Mouse (Mus musculus) mouse trophoblast stem cell (cell line): ENCODE data around the gene Gfra1.

Source experiments
- in situ Hi-C, 2 experiments: fragments of 300-500 bp; cut with MseI, MboI; formaldehyde crosslinking; loops; 2 replicates in 1 of 2; 3 replicates in 1 of 2; pipeline ENCODE4 v1.15.1; 2025

Gfra1 gene

DNA sequence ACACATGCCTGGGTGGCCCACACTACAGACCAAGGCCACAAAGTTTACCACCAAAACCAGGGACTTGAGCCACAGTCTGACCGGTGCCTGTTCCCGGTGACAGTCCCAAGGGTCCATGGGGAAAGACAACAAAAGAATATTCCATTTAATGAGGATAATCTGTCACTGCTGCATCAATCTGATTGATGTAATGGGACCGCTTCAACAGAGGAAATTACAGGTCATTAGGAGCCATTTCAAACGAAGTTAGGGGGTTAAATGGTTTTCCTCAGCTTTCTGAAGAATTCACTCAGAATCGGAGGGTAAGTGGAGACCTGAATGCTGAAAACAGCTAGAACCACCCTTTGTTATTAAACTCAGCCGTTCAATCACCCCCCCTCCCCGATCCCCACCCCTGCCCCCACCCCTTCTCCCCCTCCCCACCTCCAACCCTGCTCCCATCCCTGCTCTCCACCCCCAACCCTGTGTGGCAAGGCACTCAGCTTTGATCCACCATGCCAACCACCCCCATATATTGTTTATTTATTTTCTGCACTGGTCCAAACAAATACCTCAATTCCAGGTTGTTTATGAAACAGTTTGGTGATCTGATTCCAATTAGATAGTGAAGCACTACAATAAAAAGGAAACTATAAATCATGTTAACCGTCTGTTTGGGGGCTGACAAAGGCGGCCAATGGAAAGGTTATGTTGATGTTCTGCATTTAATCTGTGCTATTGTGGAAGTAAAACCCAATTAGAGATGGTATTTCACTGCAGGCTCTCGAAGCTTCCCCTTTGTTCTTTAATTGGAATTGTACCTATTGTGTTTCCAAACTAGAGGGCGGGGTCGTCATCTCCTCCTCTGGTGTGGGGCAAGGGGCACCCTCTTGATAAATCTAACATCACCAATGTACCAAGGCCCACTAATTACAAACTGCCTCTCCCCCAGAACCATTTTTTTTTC is 119.9 kb downstream of the Gfra1 start:
- in situ Hi-C loops = no loop called here

DNA sequence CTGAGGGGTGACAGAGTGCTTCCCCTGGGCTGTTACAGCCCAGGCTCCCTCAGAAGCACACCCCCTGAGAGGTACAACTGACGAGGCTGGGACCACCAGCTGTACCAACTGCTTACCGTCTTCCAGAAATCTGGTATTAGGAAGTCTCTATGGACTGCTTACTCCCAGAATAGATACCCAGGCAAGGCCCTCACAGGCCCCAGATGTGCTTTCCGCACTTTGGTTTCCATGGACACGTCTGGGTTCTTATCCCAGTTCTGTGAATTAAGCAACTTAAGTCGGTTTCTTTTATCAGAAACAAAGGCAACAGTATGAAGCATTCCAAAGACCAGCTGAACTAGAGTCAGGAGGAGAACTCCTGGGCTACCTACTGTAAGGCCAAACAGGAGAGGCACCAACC is 126.4 kb downstream of the Gfra1 start:
- in situ Hi-C loops = no loop called here

DNA sequence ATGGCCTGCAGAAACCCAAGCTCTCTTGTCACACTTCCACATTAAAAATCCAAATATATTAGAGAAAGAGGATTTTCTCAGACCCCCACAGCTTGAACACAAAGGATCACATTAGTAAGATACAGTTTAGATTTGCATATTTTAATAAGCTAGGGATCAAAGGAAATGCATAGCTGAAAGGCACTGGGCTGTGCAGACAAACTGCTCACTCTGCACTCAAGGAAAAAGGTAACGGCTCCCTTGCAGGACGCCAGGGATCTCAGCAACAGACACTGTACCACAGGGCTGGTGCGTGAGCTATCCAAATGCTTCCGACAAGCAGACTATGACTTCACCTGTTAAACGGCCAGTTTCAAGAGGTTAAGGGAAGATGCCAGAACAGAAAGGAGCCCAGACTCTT is 127.7 kb downstream of the Gfra1 start:
- in situ Hi-C loops = no loop called here

DNA sequence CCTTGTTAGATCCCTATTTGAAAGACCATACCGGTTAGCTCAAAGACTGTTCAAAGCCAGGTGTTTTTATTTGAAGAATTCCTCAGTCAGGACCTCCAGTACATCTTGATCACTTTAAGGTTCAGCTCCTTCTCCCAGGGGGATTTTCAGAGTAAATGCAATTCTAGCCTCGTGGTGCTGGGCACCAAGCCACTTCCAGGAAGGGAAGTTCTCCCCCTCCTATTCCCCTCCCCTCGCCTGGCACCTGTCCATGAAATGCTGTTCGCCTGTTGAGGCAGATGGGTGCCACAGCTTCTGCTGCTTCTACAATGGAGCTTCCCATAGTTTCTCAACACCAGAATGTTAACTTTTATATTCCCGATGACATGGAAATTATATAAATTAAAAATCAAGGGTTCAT is 139.2 kb downstream of the Gfra1 start:
- in situ Hi-C loops = no loop called here

DNA sequence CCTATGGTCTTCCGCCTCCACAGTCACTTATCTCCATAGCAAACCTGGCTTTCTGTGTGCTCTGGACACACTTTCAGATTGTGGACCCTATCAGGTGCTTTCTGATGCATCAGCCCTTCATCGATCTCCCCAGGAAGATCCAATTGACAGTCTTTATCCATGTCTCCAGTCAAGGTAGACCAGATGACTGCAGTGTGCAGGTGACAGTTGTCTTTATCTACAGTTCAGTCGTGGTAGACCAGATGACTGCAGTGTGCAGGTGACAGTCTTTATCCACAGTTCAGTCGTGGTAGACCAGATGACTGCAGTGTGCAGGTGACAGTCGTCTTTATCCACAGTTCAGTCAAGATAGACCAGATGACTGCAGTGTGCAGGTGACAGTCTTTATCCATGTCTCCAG is 140.0 kb downstream of the Gfra1 start:
- in situ Hi-C loops = no loop called here

DNA sequence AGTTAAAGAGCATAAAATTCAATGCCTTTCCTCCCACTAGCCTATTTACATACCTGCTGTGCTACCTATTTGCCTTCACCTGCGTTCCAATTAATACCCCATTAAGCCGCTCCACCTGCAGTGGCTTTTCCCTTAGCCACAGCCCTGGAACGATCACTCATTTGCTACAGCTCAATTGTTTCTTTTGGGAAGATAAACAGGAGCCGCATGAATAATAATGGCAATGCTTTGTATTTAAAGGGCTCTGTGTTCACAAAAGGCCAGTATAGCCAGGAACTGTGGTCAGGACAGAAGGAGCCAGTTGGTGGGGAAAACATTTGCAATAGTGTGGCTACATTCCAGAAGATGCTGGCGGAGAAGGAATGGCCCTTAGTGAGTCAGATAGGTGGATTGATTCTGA is 141.1 kb downstream of the Gfra1 start:
- in situ Hi-C loops = no loop called here

DNA sequence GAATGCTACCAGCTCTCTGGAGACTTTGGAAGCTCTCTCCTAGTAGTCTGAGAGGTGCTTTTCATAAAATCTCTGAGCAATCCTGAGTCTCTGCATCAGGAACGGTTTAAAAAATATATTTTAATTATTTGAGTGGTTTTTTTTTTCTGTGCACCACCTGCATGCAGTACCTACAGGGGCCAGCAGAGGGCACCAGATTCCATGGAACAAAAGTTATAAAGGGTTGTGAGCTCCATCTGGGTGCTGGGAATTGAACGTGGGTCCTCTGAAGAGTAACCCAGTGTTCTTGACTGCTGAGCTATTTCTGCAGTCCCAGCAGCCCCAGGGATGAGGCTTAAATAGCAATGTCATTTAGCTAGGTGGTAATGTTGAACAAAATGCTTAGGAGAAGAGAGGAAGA is 141.9 kb downstream of the Gfra1 start:
- in situ Hi-C loops = no loop called here

DNA sequence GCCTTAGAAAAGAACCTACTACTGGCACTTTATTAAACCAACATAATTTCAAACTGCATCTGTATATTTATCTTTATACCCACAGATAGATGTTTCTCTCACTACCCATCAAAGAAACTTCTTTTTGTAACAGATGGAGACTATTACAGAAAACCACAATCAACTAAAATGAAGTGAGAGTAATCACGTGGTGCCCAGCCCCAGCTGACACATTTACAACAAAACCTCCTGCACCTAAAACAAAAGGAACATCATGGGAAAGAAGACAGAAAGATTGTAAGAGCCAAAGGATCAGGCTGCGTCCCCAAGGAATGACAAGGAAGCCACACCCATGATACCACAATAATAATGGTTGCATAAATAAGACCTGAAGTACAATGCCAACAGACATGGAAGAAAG is 143.2 kb downstream of the Gfra1 start:
- in situ Hi-C loops = no loop called here

DNA sequence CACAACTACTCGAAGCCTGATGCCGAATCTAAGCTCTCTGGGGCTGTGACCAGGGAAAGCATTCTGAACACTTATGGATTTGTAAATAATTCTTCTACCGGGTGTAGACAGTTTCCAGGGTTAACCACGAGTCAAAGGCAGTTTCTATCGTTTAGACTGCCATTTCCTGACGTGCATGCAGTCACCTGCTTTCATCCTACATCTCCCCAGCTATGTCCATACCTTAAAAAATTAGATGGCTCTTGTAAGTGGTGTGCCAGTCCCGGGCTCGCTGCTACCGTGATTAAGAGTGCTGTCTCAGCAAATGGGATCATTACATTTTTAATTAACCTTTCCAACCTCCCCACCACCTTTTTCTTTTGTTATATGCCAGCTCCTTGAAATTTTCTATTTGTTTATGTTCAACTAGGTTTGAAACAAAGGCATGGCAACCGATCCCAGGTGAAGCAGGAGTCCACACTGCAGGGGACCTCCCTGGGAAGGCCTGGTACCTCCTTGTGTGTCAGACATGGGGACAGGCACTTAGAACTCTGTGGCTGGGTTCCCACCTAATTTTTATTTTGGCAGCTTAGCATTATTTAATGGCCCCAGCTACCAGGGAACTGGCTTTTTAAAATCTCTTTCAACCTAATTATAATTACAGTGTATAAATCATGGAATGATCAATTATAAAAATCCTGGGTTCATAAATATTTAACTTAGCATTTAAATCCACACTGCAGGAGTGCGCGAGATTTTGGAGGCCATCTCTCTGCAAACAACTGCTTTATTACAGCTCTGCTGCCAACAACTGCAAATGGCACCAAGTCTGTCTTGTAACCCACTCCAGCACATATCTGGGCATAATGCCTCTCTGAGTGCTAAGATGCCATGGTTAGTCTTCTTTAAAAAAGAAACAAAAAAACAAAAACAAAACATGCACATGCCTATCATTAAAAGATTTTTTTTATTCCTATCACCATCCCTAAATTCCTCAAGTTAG is 145.1 kb downstream of the Gfra1 start:
- in situ Hi-C loops = no loop called here

DNA sequence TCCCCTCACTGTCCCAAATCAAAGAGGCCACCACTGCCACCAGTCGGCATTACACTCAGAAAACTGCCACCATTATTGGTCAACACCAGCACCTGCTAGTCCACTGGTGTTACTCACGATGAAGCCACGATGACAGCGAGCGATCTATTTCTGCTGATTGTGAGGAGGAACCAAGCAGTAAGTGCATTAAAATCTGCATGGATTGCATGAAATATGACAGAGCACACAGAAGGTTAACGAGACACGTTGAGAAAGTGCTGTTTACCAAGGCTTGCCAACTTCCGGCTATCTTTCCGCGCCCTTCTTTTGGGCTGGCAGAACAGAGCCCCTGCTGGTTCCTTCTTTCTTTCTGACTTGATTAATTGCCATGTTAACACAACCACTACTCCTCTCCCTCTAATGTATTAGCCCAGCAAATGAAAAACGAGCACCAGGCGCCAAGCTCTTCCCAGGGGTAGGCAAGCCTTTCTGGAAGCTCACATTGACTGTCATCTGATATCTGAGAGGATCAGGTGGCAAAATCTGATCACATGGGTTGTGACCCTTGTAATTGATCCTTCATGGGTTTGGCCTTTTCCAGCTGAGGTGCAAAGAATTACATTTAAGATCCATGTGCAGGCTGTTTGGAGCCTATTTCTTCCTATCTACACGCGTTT is 146.0 kb downstream of the Gfra1 start:
- in situ Hi-C loops = no loop called here

DNA sequence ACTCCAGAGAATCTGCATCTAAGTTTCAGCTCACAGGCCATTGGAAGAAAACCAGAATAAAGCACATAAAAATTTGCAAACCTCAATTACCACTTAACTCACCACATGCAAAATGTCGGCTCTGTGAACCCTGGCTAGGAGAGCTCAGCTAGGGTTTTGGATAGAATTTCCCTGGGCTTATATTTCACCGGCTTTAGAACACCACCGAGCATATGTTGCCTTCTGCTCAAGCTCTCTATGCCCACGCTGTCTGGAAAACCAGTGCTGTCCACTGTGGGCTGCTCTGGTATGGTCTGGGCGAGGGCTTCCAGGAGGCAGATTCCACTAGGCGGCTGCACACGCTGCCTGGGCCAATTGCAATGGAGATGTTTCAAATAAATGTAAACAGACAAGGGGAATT is 154.6 kb downstream of the Gfra1 start:
- in situ Hi-C loops = no loop called here

DNA sequence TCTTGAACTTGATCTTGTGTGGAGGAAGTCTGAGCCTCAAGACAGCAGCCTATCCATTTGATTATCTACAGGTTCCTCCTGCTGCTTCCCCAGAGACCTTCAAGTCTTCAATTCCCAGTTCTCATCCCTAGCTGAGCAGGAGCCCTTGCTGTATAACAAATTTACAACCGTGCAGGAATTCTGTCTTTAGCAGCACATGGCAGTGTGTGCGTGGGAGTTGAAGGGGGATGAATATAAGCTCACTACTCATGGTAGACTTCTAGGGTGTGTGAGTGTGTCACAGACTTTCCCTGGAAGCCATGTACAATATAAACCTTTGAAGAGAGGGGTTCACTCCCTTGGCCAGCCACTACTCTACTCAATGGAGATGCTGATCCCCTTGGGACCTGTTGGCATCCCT is 157.8 kb downstream of the Gfra1 start:
- in situ Hi-C loops = no loop called here

DNA sequence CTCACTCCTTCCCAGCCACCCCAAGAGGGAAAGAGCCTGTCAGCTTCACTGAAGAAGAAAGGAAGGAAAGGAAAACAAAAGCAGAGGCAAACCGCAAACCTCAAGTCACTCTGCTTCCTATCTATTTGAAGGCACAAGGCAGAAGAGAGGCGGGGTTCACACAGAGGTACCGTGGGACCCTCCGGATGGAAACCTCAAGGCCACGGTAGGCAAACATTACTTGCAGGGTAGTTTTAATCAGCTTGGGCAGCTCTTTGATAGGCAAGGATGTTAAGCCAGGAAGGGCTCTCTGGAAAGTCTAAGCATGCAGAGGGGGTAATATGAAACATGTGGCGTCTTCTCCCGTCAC is 158.9 kb downstream of the Gfra1 start:
- in situ Hi-C loops = no loop called here

DNA sequence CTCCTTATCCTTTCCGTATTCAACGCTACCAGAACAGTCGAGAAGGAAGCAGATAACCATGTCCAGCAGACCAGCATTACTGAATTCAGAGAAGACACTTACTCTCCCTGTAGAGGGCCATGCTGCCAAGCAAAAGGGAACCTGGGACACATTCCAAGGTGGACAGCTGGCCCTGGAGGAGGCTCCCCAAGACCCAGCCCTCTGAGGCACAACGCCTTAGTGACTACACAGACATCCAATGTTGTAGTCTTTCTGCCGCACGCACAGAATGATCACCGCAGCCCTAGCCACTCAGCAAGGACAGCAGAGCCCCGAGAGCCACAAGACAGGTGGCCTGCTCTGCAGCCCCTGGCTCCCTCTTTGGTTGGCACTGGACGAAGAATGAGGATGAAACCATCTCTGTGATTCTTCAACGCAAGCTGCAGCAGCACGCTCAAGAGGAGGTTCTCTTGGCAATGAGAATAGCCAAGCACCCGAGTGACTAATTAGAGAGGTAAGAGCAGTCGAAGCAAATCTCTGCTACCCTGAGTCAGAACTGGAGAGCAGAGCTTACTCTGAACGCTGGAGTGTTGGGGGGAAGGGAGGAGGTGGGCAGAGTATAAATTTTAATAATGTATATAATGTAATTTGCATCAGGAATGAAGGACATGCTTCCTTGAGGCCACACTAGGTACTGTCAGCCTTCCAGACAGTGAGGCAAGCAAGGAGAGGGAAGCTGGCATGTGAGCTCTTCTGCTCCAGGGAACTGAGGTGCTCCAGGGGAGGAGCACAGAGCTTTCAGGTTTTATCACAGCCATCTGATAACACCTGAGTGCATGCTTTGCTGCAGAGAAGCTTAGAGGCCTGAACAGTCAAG is 159.5 kb downstream of the Gfra1 start:
- in situ Hi-C loops = no loop called here

DNA sequence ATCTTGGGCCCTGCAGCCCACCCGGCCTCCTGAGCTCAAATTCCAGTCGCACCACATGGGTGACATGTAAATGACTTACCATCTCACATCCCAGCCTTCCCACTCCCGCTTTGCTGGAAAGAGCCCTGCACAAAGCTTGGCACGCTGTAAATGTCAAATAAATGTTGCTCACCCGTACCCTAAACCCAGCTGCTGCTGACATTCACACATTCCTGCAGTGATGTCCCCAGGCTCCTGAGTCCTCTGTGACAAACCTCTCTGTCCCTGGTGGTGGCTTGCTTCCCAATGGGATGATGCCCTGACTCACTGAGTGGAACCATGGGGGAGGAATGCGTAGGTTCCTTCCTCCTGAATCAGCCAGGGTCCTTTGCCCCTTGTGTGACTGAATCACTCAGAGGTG is 167.6 kb downstream of the Gfra1 start:
- in situ Hi-C loops = no loop called here

DNA sequence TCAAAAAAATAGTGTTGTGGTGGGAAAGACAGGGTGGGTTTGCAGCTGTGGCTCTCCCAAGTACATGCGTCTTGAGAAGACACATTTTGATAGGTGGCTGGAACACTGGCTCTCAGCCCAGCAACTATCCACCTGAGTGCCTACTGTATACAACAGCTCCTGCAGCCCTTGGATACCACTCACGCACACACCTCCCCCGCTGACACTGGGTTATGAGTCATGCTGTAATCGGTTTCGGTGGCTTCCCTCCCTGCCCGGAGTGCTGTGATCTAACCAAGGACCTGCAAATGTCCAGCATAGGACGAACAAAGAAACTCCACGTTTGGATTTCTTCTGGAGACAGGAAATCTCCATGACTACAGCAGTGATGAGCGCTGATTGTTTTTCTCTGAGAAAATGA is 180.4 kb downstream of the Gfra1 start:
- in situ Hi-C loops = no loop called here

DNA sequence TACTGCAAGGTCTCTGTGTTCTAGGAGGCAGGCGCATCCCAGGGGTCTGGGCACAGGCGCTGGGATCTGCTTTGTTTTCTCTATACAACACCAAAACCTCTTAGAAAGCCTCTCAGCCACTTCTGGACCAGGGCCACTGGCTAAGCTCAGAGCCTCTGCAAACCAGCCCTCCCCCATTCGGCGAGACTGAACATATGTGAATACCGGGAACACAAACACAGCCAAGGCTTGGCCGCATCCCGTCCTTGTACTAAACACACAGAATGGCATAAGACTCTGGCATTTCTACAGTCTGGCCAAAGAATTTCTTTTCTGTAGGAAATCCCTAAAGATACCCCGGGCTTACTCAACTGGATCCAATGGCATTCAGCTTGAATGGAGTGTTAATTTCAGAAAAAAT is 183.9 kb downstream of the Gfra1 start:
- in situ Hi-C loops = no loop called here

DNA sequence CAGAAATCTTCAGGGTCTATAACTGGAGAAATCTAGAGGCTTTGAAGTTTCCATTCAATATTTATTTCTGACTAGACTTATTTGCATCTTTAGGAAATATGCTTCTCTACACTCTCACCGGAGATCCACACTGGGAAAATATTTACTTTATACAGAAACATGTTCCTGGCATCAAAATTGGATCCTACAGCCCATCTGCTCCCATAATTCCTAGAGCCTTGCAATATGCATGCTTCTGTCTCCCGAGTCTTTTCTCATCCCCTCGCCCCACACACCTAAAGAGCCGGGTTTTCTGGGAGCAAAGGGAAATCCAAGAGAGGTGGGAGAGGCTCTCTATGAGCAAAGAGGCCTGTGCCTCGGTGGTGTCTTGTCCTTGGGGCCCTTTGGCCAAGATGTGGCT is 184.9 kb downstream of the Gfra1 start:
- in situ Hi-C loops = no loop called here

DNA sequence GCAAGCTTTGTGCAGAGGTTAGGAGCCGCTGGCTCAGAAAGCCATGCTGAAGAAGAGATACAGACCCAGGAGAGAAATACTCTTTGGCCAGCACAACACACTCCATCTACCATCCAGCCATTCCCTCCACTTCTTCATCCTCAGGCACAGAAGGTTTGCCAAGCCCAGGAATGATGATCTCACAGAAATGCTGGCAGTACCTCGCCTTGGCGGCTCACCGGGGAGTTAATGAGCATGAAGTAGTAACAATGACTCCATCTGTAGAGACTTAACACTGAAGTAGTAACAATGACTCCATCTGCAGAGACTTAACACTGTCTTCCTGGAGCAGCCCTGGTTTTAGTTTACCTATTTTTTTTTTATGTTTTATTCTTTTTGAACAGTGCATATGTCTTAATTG is 187.2 kb downstream of the Gfra1 start:
- in situ Hi-C loops = no loop called here

DNA sequence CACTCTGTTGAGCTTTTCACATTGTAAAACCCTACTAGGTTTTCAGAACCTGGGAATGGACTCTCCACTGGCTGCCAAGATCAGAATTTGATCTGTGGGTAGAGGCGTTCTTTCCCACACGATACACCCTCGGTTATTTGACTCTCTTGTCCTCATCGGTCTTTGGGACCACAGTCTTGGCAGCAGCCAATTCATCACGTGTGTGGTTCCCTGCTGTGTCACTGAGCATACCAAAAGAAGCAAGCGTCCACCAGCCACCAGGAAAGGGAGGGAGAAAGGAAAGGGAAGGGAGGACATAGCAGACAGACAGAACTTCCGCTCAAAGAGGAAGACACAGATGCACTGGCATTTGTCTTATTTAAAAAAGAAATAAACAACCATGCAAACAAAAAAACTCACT is 189.1 kb downstream of the Gfra1 start:
- in situ Hi-C loops = no loop called here

DNA sequence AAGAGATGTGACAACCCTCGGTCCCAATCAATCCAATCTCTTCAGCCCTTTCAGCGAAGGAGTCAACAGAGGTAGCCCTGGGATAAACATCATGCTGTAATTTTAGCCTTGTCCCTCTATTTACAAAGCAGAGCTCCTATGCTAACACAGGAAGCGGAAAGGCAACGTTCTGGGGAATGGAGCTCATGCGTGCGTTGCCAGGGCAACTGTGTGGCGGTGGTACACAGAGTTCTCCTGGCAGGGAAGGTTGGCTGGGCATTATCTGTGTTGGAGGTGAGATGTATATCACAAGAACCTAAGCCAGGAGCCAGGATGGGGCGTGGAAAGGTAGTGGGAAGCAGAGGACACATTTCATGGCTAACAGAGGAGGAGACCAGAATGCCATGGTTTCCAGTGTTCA is 194.8 kb downstream of the Gfra1 start:
- in situ Hi-C loops = no loop called here
